Mouse (Mus musculus) E14TG2a.4 (cell line): Measurements from ENCODE around the gene Thsd7b.

Source experiments
- CTCF ChIP-seq: conservative IDR thresholded peaks from 2 replicates; pipeline ENCODE4 v1.5.1; 2014; ENCODE audit warnings: low read length
- NANOG ChIP-seq: IDR thresholded peaks from 2 replicates; pipeline ENCODE4 v1.6.1; 2014; ENCODE audit warnings: borderline replicate concordance, low read length, mixed read lengths
- POU5F1 ChIP-seq: IDR thresholded peaks from 2 replicates; pipeline ENCODE4 v1.6.1; 2014; ENCODE audit warnings: low read length, borderline replicate concordance

GRCm38 (mm10) chr1:129324388-129324787, 51.3 kb downstream of the Thsd7b start:
- TF ChIP-seq CTCF (no peak), NANOG (no peak), POU5F1 (no peak)
